Mouse (Mus musculus): Measurements from ENCODE around the gene Cd59a. TPM values are rescaled to one million over a fixed set of nuclear protein-coding genes. Genes with fewer than 3 reads are reported as not detected.
"Not testable (repeated sequence)": the region's sequence is repeated elsewhere in the genome, so short reads cannot be mapped to it uniquely, and the experiment has no call there.

Cd59a gene
- polyA plus RNA-seq (2014; fragmentation: Nextera tagmentation; extraction: Ambion mirVana) = 32.6 and 34.0 TPM in 2 replicates

DNA sequence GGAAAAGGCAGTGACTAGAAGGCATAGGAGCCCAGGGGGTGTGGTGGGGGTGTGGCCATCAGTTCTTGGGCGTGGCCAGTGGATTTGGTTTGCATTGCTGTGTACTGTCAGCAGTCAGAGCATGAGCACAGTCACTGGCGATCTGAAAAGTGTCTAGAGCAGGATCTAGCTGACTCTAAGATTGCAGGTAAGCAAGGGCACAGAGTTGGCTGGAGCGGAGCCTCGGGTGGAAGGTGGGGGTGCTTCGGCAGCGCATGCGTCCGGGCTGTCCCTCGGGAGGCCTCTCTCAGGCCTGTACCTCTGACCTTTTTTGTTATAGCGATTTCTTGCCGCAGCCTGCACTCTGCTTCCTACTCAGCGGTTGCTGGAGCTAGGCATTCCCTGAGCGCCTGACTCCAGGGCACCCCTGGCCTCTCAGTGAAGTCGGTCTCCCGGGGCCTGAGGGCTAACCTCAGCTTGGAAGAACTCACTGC is at the start of gene Cd59a:
Gene Cd59a, plus strand, starts transcription at position 61 of the 473 bp plus-strand sequence.
- H3K27ac ChIP-seq (ENCODE audit: low read length) = peak within 1 kb of the TSS; percentile 72
- peak within 1 kb of the TSS; percentile 63 for H3K4me2 ChIP-seq (replicated peaks; ENCODE audit: low read depth, low read length)
- H3K36me3 ChIP-seq (ENCODE audit: control insufficient read depth, insufficient read depth, low read length) = no peaks in the 10 kb centered on the region
- peak within 1 kb of the TSS; percentile 54 for H3K4me3 ChIP-seq (ENCODE audit: low read depth, low read length)
- H3K4me1 ChIP-seq (ENCODE audit: control insufficient read depth, insufficient read depth, low read length) = no peaks in the 10 kb centered on the region
- H3K9me3 ChIP-seq (ENCODE audit: control insufficient read depth, low read depth, low read length) = no peaks in the 10 kb centered on the region
- WGBS = 1% methylated on average over 15 of the region's 15 CpGs
- H3K27me3 ChIP-seq (ENCODE audit: control insufficient read depth, insufficient read depth, low read length) = no peaks in the 10 kb centered on the region
- peak within 1 kb of the TSS; percentile 47; the same call in 1 of the 2 replicates for H3K9ac ChIP-seq (replicated peaks; ENCODE audit: low read depth, low read length)
- peak; percentile 92 for ATAC-seq (ENCODE audit: insufficient number of reproducible peaks, insufficient read depth, low FRiP score, low read depth)

DNA sequence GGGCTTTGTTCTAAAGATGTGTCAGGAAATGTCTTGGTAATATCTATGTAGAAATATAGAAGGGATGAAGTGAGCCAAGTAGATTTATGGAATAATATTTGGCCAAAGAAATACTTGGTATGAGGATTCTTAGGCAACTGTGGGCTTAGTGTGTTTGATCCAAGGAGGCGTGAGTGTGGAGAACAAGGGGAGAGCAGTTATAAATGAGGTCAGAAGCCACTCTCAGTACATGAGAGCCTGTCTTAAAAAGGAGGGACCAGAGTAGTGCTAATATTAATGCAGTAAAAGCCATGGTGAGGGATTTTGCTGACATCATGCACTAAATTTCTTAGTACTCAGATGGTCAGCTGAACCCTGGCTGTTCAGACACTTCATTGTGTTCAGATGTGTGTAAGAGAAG is 37.2 kb upstream of the Cd59a start:
- H3K27me3 ChIP-seq (ENCODE audit: control insufficient read depth, insufficient read depth, low read length) = no peaks in the 10 kb centered on the region
- no peak overlapping the region for H3K9ac ChIP-seq (replicated peaks; ENCODE audit: low read depth, low read length)
- 81% methylated on average over 1 of the region's 1 CpGs for WGBS
- peaks cover 20% of the 10 kb centered on the region for H3K36me3 ChIP-seq (ENCODE audit: control insufficient read depth, insufficient read depth, low read length)
- no peak overlapping the region for H3K4me3 ChIP-seq (ENCODE audit: low read depth, low read length)
- H3K4me1 ChIP-seq (ENCODE audit: control insufficient read depth, insufficient read depth, low read length) = no peaks in the 10 kb centered on the region
- no peaks in the 10 kb centered on the region for H3K9me3 ChIP-seq (ENCODE audit: control insufficient read depth, low read depth, low read length)
- H3K4me2 ChIP-seq (replicated peaks; ENCODE audit: low read depth, low read length) = no peak overlapping the region
- ATAC-seq (ENCODE audit: insufficient number of reproducible peaks, insufficient read depth, low FRiP score, low read depth) = no peak
- H3K27ac ChIP-seq (ENCODE audit: low read length) = no peak overlapping the region

DNA sequence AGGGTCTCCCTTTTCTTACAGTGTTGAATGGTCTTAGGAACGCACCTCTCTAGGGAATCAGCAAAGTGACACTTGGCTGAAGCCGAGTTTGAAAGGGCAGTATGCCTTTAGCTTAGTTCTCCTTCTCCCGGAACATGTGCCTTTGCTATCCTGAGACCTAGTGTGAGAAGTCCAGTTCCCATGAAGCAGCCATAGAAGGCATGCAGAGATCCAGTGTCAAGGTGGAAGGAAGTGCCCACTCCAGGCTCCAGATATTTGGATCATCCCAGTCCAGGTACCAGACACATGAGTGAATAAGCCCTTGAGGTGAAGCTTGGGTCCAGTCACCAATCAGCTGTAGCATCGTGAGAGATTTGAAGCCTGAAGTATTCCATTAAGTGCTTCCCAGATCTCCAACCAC is 36.6 kb upstream of the Cd59a start:
- H3K36me3 ChIP-seq (ENCODE audit: control insufficient read depth, insufficient read depth, low read length) = peaks cover 16% of the 10 kb centered on the region
- no peak overlapping the region for H3K4me2 ChIP-seq (replicated peaks; ENCODE audit: low read depth, low read length)
- H3K9me3 ChIP-seq (ENCODE audit: control insufficient read depth, low read depth, low read length) = no peaks in the 10 kb centered on the region
- no peaks in the 10 kb centered on the region for H3K27me3 ChIP-seq (ENCODE audit: control insufficient read depth, insufficient read depth, low read length)
- H3K4me1 ChIP-seq (ENCODE audit: control insufficient read depth, insufficient read depth, low read length) = no peaks in the 10 kb centered on the region
- ATAC-seq (ENCODE audit: insufficient number of reproducible peaks, insufficient read depth, low FRiP score, low read depth) = no peak
- H3K9ac ChIP-seq (replicated peaks; ENCODE audit: low read depth, low read length) = no peak overlapping the region
- H3K4me3 ChIP-seq (ENCODE audit: low read depth, low read length) = no peak overlapping the region
- no peak overlapping the region for H3K27ac ChIP-seq (ENCODE audit: low read length)
- WGBS = 89% methylated on average over 4 of the region's 4 CpGs

- Histone ChIP-seq H3K9ac (replicated peaks; ENCODE audit: low read depth, low read length) (no peak overlapping the region), H3K36me3 (ENCODE audit: control insufficient read depth, insufficient read depth, low read length) (peaks cover 12% of the 10 kb centered on the region), H3K4me2 (replicated peaks; ENCODE audit: low read depth, low read length) (no peak overlapping the region), H3K4me3 (ENCODE audit: low read depth, low read length) (no peak overlapping the region), H3K27ac (ENCODE audit: low read length) (no peak overlapping the region), H3K9me3 (ENCODE audit: control insufficient read depth, low read depth, low read length) (no peaks in the 10 kb centered on the region), H3K4me1 (ENCODE audit: control insufficient read depth, insufficient read depth, low read length) (no peaks in the 10 kb centered on the region), H3K27me3 (ENCODE audit: control insufficient read depth, insufficient read depth, low read length) (no peaks in the 10 kb centered on the region)
- 58% methylated on average over 10 of the region's 10 CpGs for WGBS
- no peak for ATAC-seq (ENCODE audit: insufficient number of reproducible peaks, insufficient read depth, low FRiP score, low read depth)
Measured at GRCm38 (mm10) chr2:104059786-104060185, 35.8 kb upstream of the Cd59a start.

- peaks cover 4% of the 10 kb centered on the region; the same call in 1 of the 2 replicates for H3K36me3 ChIP-seq (ENCODE audit: control insufficient read depth, insufficient read depth, low read length)
- 94% methylated on average over 6 of the region's 6 CpGs for WGBS
- no peak overlapping the region for H3K4me3 ChIP-seq (ENCODE audit: low read depth, low read length)
- H3K27me3 ChIP-seq (ENCODE audit: control insufficient read depth, insufficient read depth, low read length) = no peaks in the 10 kb centered on the region
- no peak overlapping the region for H3K9ac ChIP-seq (replicated peaks; ENCODE audit: low read depth, low read length)
- ATAC-seq (ENCODE audit: insufficient number of reproducible peaks, insufficient read depth, low FRiP score, low read depth) = no peak
- H3K4me2 ChIP-seq (replicated peaks; ENCODE audit: low read depth, low read length) = no peak overlapping the region
- H3K27ac ChIP-seq (ENCODE audit: low read length) = no peak overlapping the region
- no peaks in the 10 kb centered on the region for H3K4me1 ChIP-seq (ENCODE audit: control insufficient read depth, insufficient read depth, low read length)
- no peaks in the 10 kb centered on the region for H3K9me3 ChIP-seq (ENCODE audit: control insufficient read depth, low read depth, low read length)
Measured at GRCm38 (mm10) chr2:104060996-104061395, 34.6 kb upstream of the Cd59a start.

DNA sequence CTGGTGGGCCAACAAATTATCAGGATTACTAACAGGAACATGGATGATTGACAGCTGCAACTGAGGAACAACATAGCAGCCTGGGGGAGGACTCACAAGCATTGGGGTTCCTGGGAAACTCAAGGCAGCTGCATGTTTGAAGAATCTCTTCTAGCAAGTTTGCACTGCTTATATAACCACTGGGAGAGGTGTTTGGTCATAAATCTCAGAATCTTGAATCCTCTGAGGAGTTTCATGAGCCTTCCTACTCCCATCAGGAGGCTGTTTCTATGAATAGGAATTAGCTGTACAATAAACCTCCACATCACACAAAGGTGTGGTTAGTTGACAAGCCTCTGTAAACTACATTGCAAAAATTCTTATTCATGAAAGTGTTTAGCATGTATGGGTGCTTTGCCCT is 32.9 kb upstream of the Cd59a start:
- H3K36me3 ChIP-seq (ENCODE audit: control insufficient read depth, insufficient read depth, low read length) = peaks cover 4% of the 10 kb centered on the region; the same call in 1 of the 2 replicates
- no peak overlapping the region for H3K9ac ChIP-seq (replicated peaks; ENCODE audit: low read depth, low read length)
- no peaks in the 10 kb centered on the region for H3K4me1 ChIP-seq (ENCODE audit: control insufficient read depth, insufficient read depth, low read length)
- no peak overlapping the region for H3K4me2 ChIP-seq (replicated peaks; ENCODE audit: low read depth, low read length)
- H3K9me3 ChIP-seq (ENCODE audit: control insufficient read depth, low read depth, low read length) = no peaks in the 10 kb centered on the region
- ATAC-seq (ENCODE audit: insufficient number of reproducible peaks, insufficient read depth, low FRiP score, low read depth) = no peak
- no peak overlapping the region for H3K27ac ChIP-seq (ENCODE audit: low read length)
- H3K27me3 ChIP-seq (ENCODE audit: control insufficient read depth, insufficient read depth, low read length) = no peaks in the 10 kb centered on the region
- no peak overlapping the region for H3K4me3 ChIP-seq (ENCODE audit: low read depth, low read length)

GRCm38 (mm10) chr2:104064152-104064551 is 31.4 kb upstream of the Cd59a start:
- no peak overlapping the region for H3K4me3 ChIP-seq (ENCODE audit: low read depth, low read length)
- H3K27me3 ChIP-seq (ENCODE audit: control insufficient read depth, insufficient read depth, low read length) = no peaks in the 10 kb centered on the region
- 71% methylated on average over 2 of the region's 2 CpGs for WGBS
- no peak overlapping the region for H3K27ac ChIP-seq (ENCODE audit: low read length)
- ATAC-seq (ENCODE audit: insufficient number of reproducible peaks, insufficient read depth, low FRiP score, low read depth) = no peak
- no peaks in the 10 kb centered on the region for H3K4me1 ChIP-seq (ENCODE audit: control insufficient read depth, insufficient read depth, low read length)
- H3K9ac ChIP-seq (replicated peaks; ENCODE audit: low read depth, low read length) = no peak overlapping the region
- H3K36me3 ChIP-seq (ENCODE audit: control insufficient read depth, insufficient read depth, low read length) = peaks cover 4% of the 10 kb centered on the region; the same call in 1 of the 2 replicates
- H3K4me2 ChIP-seq (replicated peaks; ENCODE audit: low read depth, low read length) = no peak overlapping the region
- H3K9me3 ChIP-seq (ENCODE audit: control insufficient read depth, low read depth, low read length) = no peaks in the 10 kb centered on the region

DNA sequence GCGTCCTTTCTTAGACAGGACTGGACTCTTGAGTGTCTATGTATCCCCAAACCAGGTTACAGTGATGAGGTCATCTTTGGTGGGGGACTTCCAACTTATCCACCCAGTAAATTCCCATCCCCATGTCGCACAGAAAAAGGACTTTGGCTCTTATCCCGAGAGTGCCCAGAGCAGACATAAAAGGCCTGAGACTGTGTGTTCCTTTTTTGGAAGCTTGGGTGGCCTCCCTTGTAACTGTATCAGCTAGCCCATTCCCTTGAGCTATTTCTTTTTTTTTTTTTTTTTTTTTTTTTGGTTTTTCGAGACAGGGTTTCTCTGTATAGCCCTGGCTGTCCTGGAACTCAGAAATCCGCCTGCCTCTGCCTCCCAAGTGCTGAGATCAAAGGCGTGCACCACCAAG is 30.1 kb upstream of the Cd59a start, which contains the start of gene Gm10912:
Gene Gm10912, plus strand, starts transcription at position 301 of the 400 bp plus-strand sequence.
- H3K27ac ChIP-seq (ENCODE audit: low read length); H3K4me2 ChIP-seq (replicated peaks; ENCODE audit: low read depth, low read length); H3K9me3 ChIP-seq (ENCODE audit: control insufficient read depth, low read depth, low read length); H3K27me3 ChIP-seq (ENCODE audit: control insufficient read depth, insufficient read depth, low read length); ATAC-seq (ENCODE audit: insufficient number of reproducible peaks, insufficient read depth, low FRiP score, low read depth); H3K4me1 ChIP-seq (ENCODE audit: control insufficient read depth, insufficient read depth, low read length); H3K36me3 ChIP-seq (ENCODE audit: control insufficient read depth, insufficient read depth, low read length); H3K4me3 ChIP-seq (ENCODE audit: low read depth, low read length); H3K9ac ChIP-seq (replicated peaks; ENCODE audit: low read depth, low read length): not testable (repeated sequence)
- WGBS = 94% methylated on average over 5 of the region's 6 CpGs

DNA sequence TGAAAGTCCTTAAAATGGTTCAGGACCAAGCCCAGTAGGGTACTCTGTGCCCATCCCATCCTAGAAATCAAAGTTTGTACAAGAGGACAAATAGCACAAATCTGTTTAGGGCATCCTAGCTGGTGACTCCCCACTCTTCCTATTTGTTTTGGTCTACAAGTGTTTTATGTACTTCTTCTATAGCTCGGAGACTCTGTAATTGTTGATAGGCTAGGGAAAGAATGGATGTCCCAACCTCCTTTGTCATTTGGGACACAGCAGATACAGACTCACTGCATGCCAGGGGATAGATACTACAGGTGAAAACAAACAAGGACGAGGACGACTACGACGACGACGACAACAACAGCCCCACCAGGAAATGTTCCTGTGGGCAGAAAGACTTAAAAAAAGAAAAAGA is 27.2 kb upstream of the Cd59a start, which contains the start of gene Gm10799:
Gene Gm10799, minus strand, starts transcription at position 101 of the 400 bp plus-strand sequence.
- not testable (repeated sequence) for ATAC-seq (ENCODE audit: insufficient number of reproducible peaks, insufficient read depth, low FRiP score, low read depth); H3K9me3 ChIP-seq (ENCODE audit: control insufficient read depth, low read depth, low read length); H3K27ac ChIP-seq (ENCODE audit: low read length); H3K27me3 ChIP-seq (ENCODE audit: control insufficient read depth, insufficient read depth, low read length); H3K36me3 ChIP-seq (ENCODE audit: control insufficient read depth, insufficient read depth, low read length); H3K4me2 ChIP-seq (replicated peaks; ENCODE audit: low read depth, low read length); H3K9ac ChIP-seq (replicated peaks; ENCODE audit: low read depth, low read length); H3K4me3 ChIP-seq (ENCODE audit: low read depth, low read length); H3K4me1 ChIP-seq (ENCODE audit: control insufficient read depth, insufficient read depth, low read length)
- WGBS = 83% methylated on average over 7 of the region's 7 CpGs
